Mouse (Mus musculus) myocyte (in vitro differentiated cells): ENCODE measurements around the gene Cel. TPM values are rescaled to one million over a fixed set of nuclear protein-coding genes. Genes with fewer than 3 reads are reported as not detected.
A peak's percentile ranks its signal among the peaks of the same experiment; 100 is the strongest.

Experiments used
- H3K27me3 ChIP-seq: one replicate; pipeline ENCODE4 v1.6.1; 2011; ENCODE audit not compliant: control insufficient read depth, insufficient read depth, insufficient read length
- H3K36me3 ChIP-seq: one replicate; pipeline ENCODE4 v1.6.1; 2011; ENCODE audit not compliant: control insufficient read depth, insufficient read depth
- H3K4me2 ChIP-seq: one replicate; pipeline ENCODE4 v1.6.1; 2011; ENCODE audit warnings: low read depth, control low read depth
- H3K4me3 ChIP-seq: one replicate; pipeline ENCODE4 v1.5.1; 2011; ENCODE audit warnings: mild to moderate bottlenecking, control low read depth, moderate library complexity
- H3K79me2 ChIP-seq: one replicate; pipeline ENCODE4 v1.6.1; 2011; ENCODE audit not compliant: control insufficient read depth, insufficient read depth
- H3ac ChIP-seq: one replicate; pipeline ENCODE4 v1.6.1; 2011; ENCODE audit not compliant: control insufficient read depth, insufficient read length
- CEBPB ChIP-seq: IDR thresholded peaks from 2 replicates; pipeline ENCODE4 v1.6.1; 2011; ENCODE audit warnings: mild to moderate bottlenecking, moderate library complexity; ENCODE audit not compliant: poor library complexity, insufficient read depth, severe bottlenecking
- E2F4 ChIP-seq: IDR thresholded peaks from one replicate; pipeline ENCODE4 v1.6.1; 2011; ENCODE audit warnings: mild to moderate bottlenecking, control low read depth, moderate library complexity; ENCODE audit not compliant: insufficient read depth
- MAX ChIP-seq: IDR thresholded peaks from one replicate; pipeline ENCODE4 v1.6.1; 2011; ENCODE audit warnings: low read depth, mild to moderate bottlenecking, control low read depth
- MYOD1 ChIP-seq, 3 experiments: IDR thresholded peaks; one replicate each; pipeline ENCODE4 v1.6.1; 2011; ENCODE audit warnings: control low read depth in 2 of 3, low read depth in 2 of 3, mild to moderate bottlenecking in 2 of 3, moderate library complexity in 1 of 3; ENCODE audit not compliant: insufficient read length in 2 of 3, control insufficient read depth in 1 of 3
- MYOG ChIP-seq, 3 experiments: IDR thresholded peaks; one replicate each; pipeline ENCODE4 v1.6.1; 2011; ENCODE audit warnings: control low read depth in 2 of 3, low read depth in 2 of 3, mild to moderate bottlenecking in 2 of 3; ENCODE audit not compliant: insufficient read length in 2 of 3, control insufficient read depth in 1 of 3, insufficient read depth in 1 of 3
- POLR2A ChIP-seq: IDR thresholded peaks from one replicate; pipeline ENCODE4 v1.6.1; 2011; ENCODE audit warnings: low read depth, mild to moderate bottlenecking, control low read depth, moderate library complexity; ENCODE audit not compliant: insufficient read length
- POLR2AphosphoS2 ChIP-seq: IDR thresholded peaks from one replicate; pipeline ENCODE4 v1.6.1; 2011; ENCODE audit warnings: low read depth, control low read depth; ENCODE audit not compliant: insufficient read length
- REST ChIP-seq: IDR thresholded peaks from one replicate; pipeline ENCODE4 v1.6.1; 2011; ENCODE audit warnings: mild to moderate bottlenecking, control low read depth, moderate library complexity; ENCODE audit not compliant: insufficient read depth, insufficient read length
- SRF ChIP-seq: IDR thresholded peaks from one replicate; pipeline ENCODE4 v1.6.1; 2011; ENCODE audit warnings: low read depth; ENCODE audit not compliant: control insufficient read depth, insufficient read length
- TCF12 ChIP-seq: IDR thresholded peaks from one replicate; pipeline ENCODE4 v1.6.1; 2011; ENCODE audit warnings: mild to moderate bottlenecking, control low read depth; ENCODE audit not compliant: poor library complexity, insufficient read depth, severe bottlenecking
- TCF3 ChIP-seq: IDR thresholded peaks from one replicate; pipeline ENCODE4 v1.6.1; 2011; ENCODE audit warnings: low read depth, control low read depth; ENCODE audit not compliant: insufficient read length
- USF1 ChIP-seq: IDR thresholded peaks from one replicate; pipeline ENCODE4 v1.6.1; 2011; ENCODE audit warnings: low read depth, mild to moderate bottlenecking, control low read depth, moderate library complexity
- polyA plus RNA-seq: library from polyadenylated mRNA; unstranded; fragments of >200 nt; fragmentation: generic; extraction: Trizol; gene quantifications from one replicate; pipeline ENCODE4 v1.2.1, GENCODE M21; 2012; ENCODE audit warnings: missing spikeins

Gene Cel
- polyA plus RNA-seq, 1 experiment, result not detected

GRCm38 (mm10) chr2:28537995-28538816 is 25.0 kb downstream of the Cel start:
- TF ChIP-seq TCF3 (no peak), POLR2A (no peak), REST (no peak), USF1 (no peak), CEBPB (no peak), MYOD1 (IDR thresholded peaks at IDR 0.05; ENCODE audit: control insufficient read depth in 1 of 3, insufficient read length in 2 of 3, low read depth in 2 of 3) (peak in 2 of 3 experiments; percentile 46 to 74), MYOG (IDR thresholded peaks at IDR 0.05; ENCODE audit: control insufficient read depth in 1 of 3, insufficient read depth in 1 of 3, insufficient read length in 2 of 3, low read depth in 2 of 3) (peak in 2 of 3 experiments; percentile 23 to 65), MAX (no peak), TCF12 (no peak)
- Histone ChIP-seq H3K36me3 (no peaks in the 10 kb centered on the region), H3K27me3 (no peaks in the 10 kb centered on the region), H3K4me3 (no peak overlapping the region), H3ac (no peak overlapping the region), H3K4me2 (peak overlapping the region; percentile 73), H3K79me2 (no peaks in the 10 kb centered on the region)

DNA sequence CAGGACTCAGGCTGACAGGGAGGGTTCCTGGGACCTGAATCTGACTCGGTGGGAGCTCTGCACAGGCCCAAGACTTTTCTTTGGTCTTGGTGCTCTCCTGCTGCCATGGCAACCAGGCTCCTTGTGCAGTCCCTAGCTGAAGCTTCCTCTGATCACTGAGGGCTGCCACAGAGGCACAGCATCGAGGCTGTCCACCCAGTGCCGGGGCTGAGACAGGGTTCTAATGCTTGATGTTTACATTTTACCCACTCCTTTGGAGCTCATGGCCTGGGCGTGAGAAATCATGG is 25.6 kb downstream of the Cel start:
- H3K4me3 ChIP-seq, result no peak overlapping the region
- H3ac ChIP-seq, result no peak overlapping the region
- no peaks in the 10 kb centered on the region for H3K79me2 ChIP-seq
- no peak overlapping the region for H3K4me2 ChIP-seq
- TF ChIP-seq TCF12 (no peak), CEBPB (no peak), USF1 (no peak), POLR2AphosphoS2 (no peak), TCF3 (no peak), REST (no peak), POLR2A (no peak), E2F4 (no peak)
- no peaks in the 10 kb centered on the region for H3K36me3 ChIP-seq
- H3K27me3 ChIP-seq, result no peaks in the 10 kb centered on the region

- Histone ChIP-seq H3K79me2 (no peaks in the 10 kb centered on the region), H3K4me2 (no peak overlapping the region), H3K4me3 (no peak overlapping the region), H3ac (no peak overlapping the region), H3K27me3 (no peaks in the 10 kb centered on the region), H3K36me3 (no peaks in the 10 kb centered on the region)
- TF ChIP-seq E2F4 (no peak), MYOD1 (IDR thresholded peaks at IDR 0.05; ENCODE audit: control insufficient read depth in 1 of 3, insufficient read length in 2 of 3, low read depth in 2 of 3) (no peak), POLR2A (no peak), CEBPB (no peak), USF1 (no peak), POLR2AphosphoS2 (no peak), TCF12 (no peak), MYOG (IDR thresholded peaks at IDR 0.05; ENCODE audit: control insufficient read depth in 1 of 3, insufficient read depth in 1 of 3, insufficient read length in 2 of 3, low read depth in 2 of 3) (no peak), SRF (no peak), REST (no peak), TCF3 (no peak), MAX (no peak)
Measured at GRCm38 (mm10) chr2:28536766-28537633, 26.2 kb downstream of the Cel start.

- H3K79me2 ChIP-seq, result no peaks in the 10 kb centered on the region
- no peak for TF ChIP-seq MAX
- TF ChIP-seq MYOD1 (IDR thresholded peaks at IDR 0.05; ENCODE audit: control insufficient read depth in 1 of 3, insufficient read length in 2 of 3, low read depth in 2 of 3), result no peak
- no peak for TF ChIP-seq MYOG (IDR thresholded peaks at IDR 0.05; ENCODE audit: control insufficient read depth in 1 of 3, insufficient read depth in 1 of 3, insufficient read length in 2 of 3, low read depth in 2 of 3)
- H3K36me3 ChIP-seq, result no peaks in the 10 kb centered on the region
- H3K4me2 ChIP-seq, result peak overlapping the region; percentile 14
- H3K4me3 ChIP-seq, result no peak overlapping the region
- no peaks in the 10 kb centered on the region for H3K27me3 ChIP-seq
- no peak overlapping the region for H3ac ChIP-seq
Measured at GRCm38 (mm10) chr2:28536166-28536565, 27.0 kb downstream of the Cel start.

GRCm38 (mm10) chr2:28535650-28536049 is 27.6 kb downstream of the Cel start:
- H3K36me3 ChIP-seq, result no peaks in the 10 kb centered on the region
- no peak overlapping the region for H3ac ChIP-seq
- peak overlapping the region; percentile 98 for H3K4me2 ChIP-seq
- no peaks in the 10 kb centered on the region for H3K27me3 ChIP-seq
- TF ChIP-seq MYOG (IDR thresholded peaks at IDR 0.05; ENCODE audit: control insufficient read depth in 1 of 3, insufficient read depth in 1 of 3, insufficient read length in 2 of 3, low read depth in 2 of 3) (no peak), USF1 (no peak), REST (no peak), SRF (no peak), MAX (no peak), TCF3 (no peak), POLR2A (no peak), E2F4 (no peak), MYOD1 (IDR thresholded peaks at IDR 0.05; ENCODE audit: control insufficient read depth in 1 of 3, insufficient read length in 2 of 3, low read depth in 2 of 3) (no peak), POLR2AphosphoS2 (no peak), CEBPB (no peak), TCF12 (no peak)
- H3K79me2 ChIP-seq, result no peaks in the 10 kb centered on the region
- H3K4me3 ChIP-seq, result no peak overlapping the region
